Comparison of ENCODE assay signal across 17 mouse cellular contexts in the genomic region with DNA sequence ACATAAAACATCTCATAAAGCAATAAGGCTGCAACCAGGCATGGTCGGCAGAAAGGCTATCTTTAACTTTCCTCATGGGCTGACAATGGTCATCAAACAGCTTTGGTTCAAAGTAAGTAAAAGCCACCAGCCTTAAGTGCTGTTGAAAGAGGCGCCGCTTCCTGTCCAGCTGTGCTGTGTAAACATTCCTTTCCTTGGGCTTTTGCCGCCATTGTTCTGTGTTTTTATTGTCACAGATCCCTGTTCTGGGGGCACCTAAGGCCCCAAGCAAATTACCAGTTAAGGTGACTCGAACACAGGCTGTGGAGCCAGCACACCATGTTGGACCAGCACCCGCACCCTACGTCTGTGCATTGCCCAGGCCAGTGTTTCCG.
DNase-seq lines count a peak whose midpoint lies in the region; ATAC-seq and TF ChIP-seq lines count a peak whose summit lies in the region.
"Had no signal": no experiment of that assay in that cellular context is flagged by ENCODE, and none has a peak within 500 bp of the region (broad histone marks: within the 10 kb centered on the region; RNA-seq: fewer than 3 reads in every experiment).

No protein-coding gene starts in this region.

- H3K4me1 ChIP-seq in heart, embryonic 10.5 days, result peaks cover 38% of the 10 kb centered on the region
- H3K4me1 ChIP-seq in lung, embryonic 14.5 days (ENCODE audit: insufficient read depth), result peaks cover 11% of the 10 kb centered on the region; the same call in 1 of the 2 replicates
- peaks cover 16% of the 10 kb centered on the region for H3K4me1 ChIP-seq in lung, adult 2 months (ENCODE audit: control insufficient read depth, insufficient read depth, low read length)
- H3K4me1 ChIP-seq: embryonic facial prominence, embryonic 15.5 days; forebrain, embryonic 15.5 days had no signal

- no peaks in the 10 kb centered on the region for H3K9me3 ChIP-seq in heart, embryonic 10.5 days
- no peaks in the 10 kb centered on the region for H3K9me3 ChIP-seq in lung, embryonic 14.5 days (ENCODE audit: low read depth, low read length)
- H3K9me3 ChIP-seq: embryonic facial prominence, embryonic 15.5 days; forebrain, embryonic 15.5 days had no signal

- TF ChIP-seq POLR2A in lung, adult 2 months (IDR thresholded peaks at IDR 0.05; ENCODE audit: borderline replicate concordance, extremely low read depth, low read depth, low read length), result no peak

- H3K9ac ChIP-seq in lung, embryonic 14.5 days, result no peak overlapping the region
- H3K9ac ChIP-seq: embryonic facial prominence, embryonic 15.5 days; forebrain, embryonic 15.5 days; hindbrain, embryonic 12.5 days; liver, embryonic 14.5 days had no signal

- peak; percentile 67; the same call in 1 of the 2 replicates for ATAC-seq in lung, embryonic 14.5 days (ENCODE audit: insufficient read depth)
- ATAC-seq: forebrain, embryonic 15.5 days had no signal

- H3K27me3 ChIP-seq in heart, embryonic 10.5 days (ENCODE audit: insufficient read depth, poor library complexity, severe bottlenecking), result no peaks in the 10 kb centered on the region
- no peaks in the 10 kb centered on the region for H3K27me3 ChIP-seq in lung, embryonic 14.5 days (ENCODE audit: insufficient read depth, low read length)
- H3K27me3 ChIP-seq: embryonic facial prominence, embryonic 15.5 days; forebrain, embryonic 15.5 days; hindbrain, embryonic 12.5 days had no signal

- no peak for TF ChIP-seq CTCF in lung, embryonic 14.5 days (IDR thresholded peaks at IDR 0.05; ENCODE audit: low read depth)
- no peak for TF ChIP-seq CTCF in lung, adult 2 months (IDR thresholded peaks at IDR 0.05; ENCODE audit: insufficient read depth, low read length)

- WGBS in heart, embryonic 10.5 days, result 52% methylated on average over 8 of the region's 8 CpGs
- 30% methylated on average over 8 of the region's 8 CpGs for WGBS in lung, embryonic 14.5 days
- WGBS in lung, adult 2 months, result 37% methylated on average over 8 of the region's 8 CpGs

- H3K4me3 ChIP-seq in heart, embryonic 10.5 days, result no peak overlapping the region
- no peak overlapping the region for H3K4me3 ChIP-seq in lung, embryonic 14.5 days (ENCODE audit: low read depth, low read length)
- no peak overlapping the region for H3K4me3 ChIP-seq in lung, adult 2 months (replicated peaks; ENCODE audit: extremely low read depth, low read depth, low read length)
- H3K4me3 ChIP-seq: embryonic facial prominence, embryonic 15.5 days; forebrain, embryonic 15.5 days; hindbrain, embryonic 12.5 days had no signal

- peak overlapping the region; percentile 70; the same call in 1 of the 2 replicates for H3K27ac ChIP-seq in heart, embryonic 10.5 days
- H3K27ac ChIP-seq in lung, embryonic 14.5 days (ENCODE audit: low read depth), result peak overlapping the region; percentile 68; the same call in 1 of the 2 replicates
- H3K27ac ChIP-seq: embryonic facial prominence, embryonic 15.5 days; forebrain, embryonic 15.5 days; hindbrain, embryonic 12.5 days; liver, embryonic 14.5 days had no signal

- no peak for DNase-seq in heart, embryonic 10.5 days (ENCODE audit: low spot score)
- DNase-seq in heart, adult 11 months, result no peak
- peak; percentile 78 for DNase-seq in lung, embryonic 14.5 days
- DNase-seq in lung, adult 2 months, result no peak
- peak; percentile 55 for DNase-seq in lung, postnatal 10 days
- DNase-seq in cerebellum, adult 8-10 months, result no peak
- DNase-seq in frontal cortex, postnatal 25 days (ENCODE audit: low spot score in 2 of 2), result no peak
- no peak for DNase-seq in adrenal gland, adult 8-10 months
- DNase-seq: cerebellum, adult 9-11 months; gastrocnemius, postnatal 10 days; kidney, adult 2 months; right cerebral cortex, postnatal 4 days had no signal

- H3K36me3 ChIP-seq in heart, embryonic 10.5 days, result peaks cover 7% of the 10 kb centered on the region; the same call in 1 of the 2 replicates
- no peaks in the 10 kb centered on the region for H3K36me3 ChIP-seq in lung, embryonic 14.5 days (ENCODE audit: insufficient read depth)
- H3K36me3 ChIP-seq: forebrain, embryonic 15.5 days had no signal

- H3K4me2 ChIP-seq in lung, embryonic 14.5 days, result no peak overlapping the region
- H3K4me2 ChIP-seq: embryonic facial prominence, embryonic 15.5 days; forebrain, embryonic 15.5 days; hindbrain, embryonic 12.5 days; midbrain, embryonic 11.5 days had no signal

Comparison
In these comparisons a context has a peak if more than half of its experiments do, and no peak if none do; other contexts are left out.
1. DNase-seq: peak in lung, embryonic 14.5 days (single experiment) and lung, postnatal 10 days (single experiment); none in heart, embryonic 10.5 days (single experiment), heart, adult 11 months (single experiment), lung, adult 2 months (single experiment), cerebellum, adult 8-10 months (single experiment), frontal cortex, postnatal 25 days (0 of 2) and adrenal gland, adult 8-10 months (single experiment).